Mouse (Mus musculus): ENCODE measurements at regions not wholly inside any gene's neighbourhood (a gene's known extent, or its start where the extent isn't known, plus 50 kb on each side); places are given as distances from the start of the nearest gene placed in this dataset.
"Not testable (repeated sequence)": the region's sequence is repeated elsewhere in the genome, so short reads cannot be mapped to it uniquely, and the experiment has no call there.

GRCm38 (mm10) chr2:17892661-17893060 lies 104.1 kb downstream of the H2al2a start:
- not testable (repeated sequence) for DNase-seq

- no peak for DNase-seq
Measured at GRCm38 (mm10) chr2:17887699-17888098, 109.1 kb downstream of the H2al2a start.

GRCm38 (mm10) chr2:17882389-17882788 lies 114.4 kb downstream of the H2al2a start:
- DNase-seq = no peak

GRCm38 (mm10) chr2:17880800-17881717 lies 115.7 kb downstream of the H2al2a start:
- DNase-seq = no peak

- DNase-seq = no peak
Measured at GRCm38 (mm10) chr2:17877901-17878300, 118.9 kb downstream of the H2al2a start.

- no peak for DNase-seq
Measured at GRCm38 (mm10) chr2:17876942-17877341, 119.8 kb downstream of the H2al2a start.

GRCm38 (mm10) chr2:17876155-17876554 lies 120.6 kb downstream of the H2al2a start:
- DNase-seq = no peak

- DNase-seq = no peak
Measured at GRCm38 (mm10) chr2:17870562-17870961, 126.2 kb downstream of the H2al2a start.

- no peak for DNase-seq
Measured at GRCm38 (mm10) chr2:17868145-17868544, 128.6 kb downstream of the H2al2a start.

GRCm38 (mm10) chr2:17867341-17867740 lies 129.4 kb downstream of the H2al2a start:
- peak; percentile 42 for DNase-seq

GRCm38 (mm10) chr2:17861765-17862495 lies 130.7 kb upstream of the Nebl start:
- DNase-seq = no peak

GRCm38 (mm10) chr2:17860922-17861559 lies 129.8 kb upstream of the Nebl start:
- no peak for DNase-seq

- no peak for DNase-seq
Measured at GRCm38 (mm10) chr2:17859234-17859633, 128.0 kb upstream of the Nebl start.

GRCm38 (mm10) chr2:17858326-17858725 lies 127.1 kb upstream of the Nebl start:
- DNase-seq = no peak

- peak; percentile 48 for DNase-seq
Measured at GRCm38 (mm10) chr2:17855566-17856264, 124.5 kb upstream of the Nebl start.

- DNase-seq = no peak
Measured at GRCm38 (mm10) chr2:17854088-17854487, 122.8 kb upstream of the Nebl start.

GRCm38 (mm10) chr2:17853500-17854011 lies 122.3 kb upstream of the Nebl start:
- DNase-seq = no peak

- no peak for DNase-seq
Measured at GRCm38 (mm10) chr2:17852740-17853499, 121.7 kb upstream of the Nebl start.

GRCm38 (mm10) chr2:17850741-17851140 lies 119.5 kb upstream of the Nebl start:
- DNase-seq = no peak

GRCm38 (mm10) chr2:17849267-17849666 lies 118.0 kb upstream of the Nebl start:
- DNase-seq = no peak

GRCm38 (mm10) chr2:17845447-17846092 lies 114.3 kb upstream of the Nebl start:
- not testable (repeated sequence) for DNase-seq
